Mouse (Mus musculus): ENCODE data around the gene Commd9.
A peak's percentile ranks its signal among the peaks of the same experiment; 100 is the strongest.

The Commd9 gene

DNA sequence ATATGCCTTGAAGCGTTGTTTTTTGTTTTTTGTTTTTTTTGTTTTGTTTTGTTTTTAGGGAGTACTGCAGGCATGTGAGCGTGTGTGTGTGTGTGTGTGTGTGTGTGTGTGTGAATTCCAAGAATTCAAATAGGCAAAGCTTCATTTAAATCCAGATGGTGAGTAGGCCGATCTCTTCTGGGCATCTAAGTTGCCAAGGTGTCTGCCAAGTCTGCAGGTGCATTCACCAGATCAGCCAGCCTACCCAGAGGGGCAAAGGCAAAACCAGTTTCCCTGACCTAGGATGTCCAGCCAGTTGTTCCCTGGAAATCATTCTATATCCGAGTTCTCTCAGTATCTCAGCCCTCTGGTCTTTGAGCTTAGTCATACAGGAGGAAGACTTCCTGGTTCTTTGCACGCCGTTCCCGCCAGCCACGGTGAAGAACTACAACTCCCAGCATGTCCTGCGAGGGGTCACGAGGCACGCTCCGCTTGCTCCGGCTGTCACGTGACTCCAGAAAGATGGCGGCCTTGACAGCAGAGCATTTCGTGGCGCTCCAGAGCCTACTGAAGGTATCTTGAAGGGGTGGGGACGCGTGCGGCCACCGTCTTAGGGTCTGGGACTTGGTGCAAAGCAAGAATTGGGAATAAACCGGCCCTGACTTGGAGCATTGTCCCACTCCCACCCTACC is at the start of gene Commd9:
Commd9 (plus strand) TSS at position 480 of the 671 bp plus-strand sequence.
- DNase-seq (ENCODE audit: low spot score), result peak; percentile 82

- no peak for DNase-seq (ENCODE audit: low spot score)
These were observed 43.3 kb upstream of the Commd9 start for GRCm38 (mm10) chr2:101842756-101843155.

- DNase-seq (ENCODE audit: low spot score), result no peak
These were observed 31.3 kb upstream of the Commd9 start for GRCm38 (mm10) chr2:101854792-101855191.

DNA sequence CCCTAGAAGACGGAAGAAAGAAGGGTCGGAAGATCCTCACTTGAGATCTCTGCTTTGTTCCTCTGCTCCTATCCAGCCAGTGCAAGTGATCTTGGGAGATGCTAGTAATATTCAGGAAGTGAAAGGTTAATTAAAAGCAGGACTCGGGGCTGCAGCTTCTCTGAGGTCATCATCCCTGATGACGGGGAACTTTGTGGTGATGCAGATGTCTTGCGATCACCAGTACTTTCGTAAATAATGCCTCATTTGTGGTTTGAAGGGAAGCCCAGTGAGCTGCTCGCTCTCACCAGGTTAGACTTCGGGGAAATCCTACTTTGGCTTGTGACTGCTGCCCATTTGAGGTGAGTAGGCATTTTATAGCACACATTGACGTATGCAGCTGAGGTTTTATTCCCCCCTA is 29.9 kb upstream of the Commd9 start:
- no peak for DNase-seq (ENCODE audit: low spot score)

GRCm38 (mm10) chr2:101860920-101861485 is 25.0 kb upstream of the Commd9 start:
- DNase-seq (ENCODE audit: low spot score), result no peak

- no peak for DNase-seq (ENCODE audit: low spot score)
These were observed 23.6 kb upstream of the Commd9 start for GRCm38 (mm10) chr2:101862219-101863123.

- DNase-seq (ENCODE audit: low spot score), result no peak
These were observed 17.4 kb upstream of the Commd9 start for GRCm38 (mm10) chr2:101868683-101869082.

DNA sequence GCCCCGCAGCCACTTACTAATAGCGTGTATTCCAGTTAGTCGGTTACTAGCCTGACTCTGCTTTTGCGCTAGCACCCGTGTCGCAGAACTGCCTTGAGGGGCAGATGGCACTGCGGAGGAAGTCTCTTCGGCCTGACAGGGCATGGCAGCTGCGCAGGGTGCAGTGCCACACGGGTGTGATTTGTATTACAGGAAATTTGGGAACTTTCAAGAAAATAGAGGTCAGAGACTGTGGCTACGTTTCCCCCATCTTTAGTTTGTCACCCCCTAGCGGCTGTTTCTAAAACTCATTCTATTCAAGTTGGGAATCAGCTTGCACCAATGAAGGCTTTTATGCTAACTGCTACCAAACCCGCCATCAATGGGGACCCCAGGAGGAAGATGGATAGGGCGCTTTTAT is 14.9 kb upstream of the Commd9 start:
- no peak for DNase-seq (ENCODE audit: low spot score)

DNA sequence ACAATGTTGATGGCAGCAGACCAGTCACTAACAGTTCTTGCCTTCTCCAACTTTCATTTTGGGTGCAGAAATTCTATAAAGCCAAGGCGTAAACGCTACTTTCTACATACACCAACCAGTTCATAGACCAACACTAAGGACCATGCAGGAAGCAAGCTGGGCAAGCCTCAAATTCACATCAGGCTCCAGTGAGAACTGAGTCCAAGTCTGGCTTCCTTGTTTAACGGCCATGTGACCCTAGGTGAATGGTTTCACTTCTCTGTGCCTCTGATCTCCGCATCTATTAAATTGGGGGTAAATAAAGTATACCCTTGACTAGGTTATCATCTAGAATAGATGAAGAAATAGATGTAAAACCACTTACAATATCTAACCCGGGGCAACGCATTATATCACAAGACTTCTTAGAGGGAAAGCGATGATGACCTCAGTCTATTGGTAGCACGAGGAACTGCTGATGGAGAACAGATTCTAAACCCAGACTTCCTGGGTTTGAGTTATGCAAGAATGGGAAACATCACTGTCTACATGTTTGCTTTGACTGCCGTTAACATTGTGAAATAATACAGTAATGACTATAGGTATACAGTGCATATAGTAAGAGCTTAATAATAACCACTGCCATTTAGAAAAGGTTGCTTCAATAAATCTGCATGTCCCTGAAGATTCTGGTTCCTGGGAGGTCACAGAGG is 4.4 kb upstream of the Commd9 start:
- no peak for DNase-seq (ENCODE audit: low spot score)

DNA sequence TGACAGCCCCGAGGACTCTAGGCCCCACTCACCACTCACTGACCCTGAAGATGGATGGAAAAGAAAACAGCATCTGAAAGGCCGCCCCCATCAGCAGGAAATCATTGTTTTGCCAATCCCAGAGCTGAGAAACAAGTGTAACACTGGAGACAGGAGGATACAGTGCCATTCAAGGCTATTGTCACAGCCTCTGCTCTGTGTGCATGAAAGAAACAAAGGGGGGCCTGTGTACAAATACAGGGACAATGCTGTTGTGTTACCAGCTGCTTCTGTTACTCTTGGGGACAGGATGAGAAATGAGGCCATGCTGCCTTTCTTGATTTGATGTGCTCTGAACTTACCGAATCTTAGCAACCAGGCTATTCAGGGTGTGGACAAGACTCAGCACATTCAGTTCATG is 3.0 kb upstream of the Commd9 start, which contains the start of gene Prr5l:
Prr5l (minus strand) TSS at position 30 of the 400 bp plus-strand sequence.
- no peak for DNase-seq (ENCODE audit: low spot score)

DNA sequence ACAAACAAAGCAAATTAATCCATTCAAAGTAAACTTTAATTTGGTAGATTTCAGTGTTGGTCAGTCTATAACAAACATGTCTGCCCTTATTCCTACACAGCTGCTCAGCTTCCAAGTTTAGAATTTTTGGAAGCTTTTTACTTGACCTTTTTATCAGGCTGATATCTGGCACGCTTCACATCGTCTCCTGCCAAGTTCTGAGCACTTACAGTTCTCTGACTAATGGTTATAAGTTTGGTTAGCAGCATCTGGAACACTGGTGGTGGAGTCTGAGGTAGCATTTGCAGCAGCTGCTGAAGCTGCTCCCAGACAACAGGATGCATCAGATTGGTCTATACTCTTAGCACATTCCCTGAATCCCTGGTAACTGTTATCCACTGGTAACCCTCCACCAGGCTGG is 1.8 kb upstream of the Commd9 start:
- no peak for DNase-seq (ENCODE audit: low spot score)

DNA sequence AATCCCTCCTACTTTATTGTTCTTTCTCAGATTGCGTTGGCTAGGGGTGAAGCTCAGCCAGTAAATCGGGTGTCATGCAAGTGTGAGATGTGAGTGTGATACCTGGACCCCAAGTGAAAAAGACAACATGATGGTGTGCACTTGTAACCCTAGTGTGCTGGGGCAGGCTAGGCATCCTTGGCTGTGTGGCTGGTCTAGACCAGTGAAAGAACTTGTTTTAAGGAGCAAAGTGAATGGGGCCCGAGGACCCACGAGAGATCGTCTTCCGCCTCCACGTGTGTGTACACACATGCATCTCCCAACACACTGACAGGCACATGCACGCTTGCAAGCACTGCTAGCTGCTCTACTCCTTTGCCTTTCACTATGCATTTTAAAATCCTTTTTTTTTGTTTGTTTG is 2.8 kb downstream of the Commd9 start:
- DNase-seq (ENCODE audit: low spot score), result no peak

GRCm38 (mm10) chr2:101891143-101891542 is 5.1 kb downstream of the Commd9 start:
- DNase-seq (ENCODE audit: low spot score), result no peak

- no peak for DNase-seq (ENCODE audit: low spot score)
These were observed 8.1 kb downstream of the Commd9 start for GRCm38 (mm10) chr2:101894126-101894525.

GRCm38 (mm10) chr2:101896425-101897204 is 10.6 kb downstream of the Commd9 start:
- no peak for DNase-seq (ENCODE audit: low spot score)

GRCm38 (mm10) chr2:101902196-101902595 is 16.1 kb downstream of the Commd9 start:
- DNase-seq (ENCODE audit: low spot score), result no peak

DNA sequence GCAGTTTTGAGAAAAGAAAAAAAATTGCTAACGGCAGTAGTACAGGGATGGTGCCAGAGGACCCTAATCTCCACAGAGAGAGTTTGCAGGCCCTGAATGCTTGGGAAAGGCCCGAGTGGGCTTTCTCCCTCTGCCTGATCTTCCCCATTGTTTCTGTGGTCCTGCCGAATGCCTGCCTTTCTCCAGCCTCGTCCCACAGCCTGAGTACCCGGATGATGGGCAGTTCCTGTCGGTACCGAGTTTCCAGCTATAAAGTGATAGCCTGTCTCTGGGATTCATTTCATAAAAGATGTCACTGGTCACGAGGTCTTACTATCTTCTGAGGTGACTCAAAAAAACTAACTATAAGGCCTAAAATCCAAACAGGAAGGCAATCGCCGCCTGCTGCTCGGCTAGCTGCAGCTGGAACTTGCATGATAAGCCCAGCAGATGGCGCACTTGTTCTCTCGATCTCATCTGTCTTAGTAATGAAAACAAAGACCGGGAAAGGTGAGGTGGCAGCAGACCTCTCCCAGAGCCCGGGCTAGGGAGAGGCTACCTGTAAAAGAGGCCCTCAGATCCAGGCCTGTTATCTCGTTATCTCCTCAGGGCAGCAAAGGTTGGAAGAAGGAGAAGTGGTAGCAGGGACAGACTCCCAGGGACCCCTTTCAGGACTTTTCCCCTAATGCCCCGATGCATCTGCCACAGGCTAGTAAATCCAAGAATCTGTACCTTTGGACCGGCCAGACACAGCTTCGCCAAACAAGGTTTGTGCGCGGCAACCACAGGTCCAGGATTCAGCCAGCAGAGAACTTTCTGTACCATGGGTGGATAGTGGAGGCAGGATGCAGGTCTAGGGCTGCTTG is 19.7 kb downstream of the Commd9 start:
- DNase-seq (ENCODE audit: low spot score), result peak; percentile 37

DNA sequence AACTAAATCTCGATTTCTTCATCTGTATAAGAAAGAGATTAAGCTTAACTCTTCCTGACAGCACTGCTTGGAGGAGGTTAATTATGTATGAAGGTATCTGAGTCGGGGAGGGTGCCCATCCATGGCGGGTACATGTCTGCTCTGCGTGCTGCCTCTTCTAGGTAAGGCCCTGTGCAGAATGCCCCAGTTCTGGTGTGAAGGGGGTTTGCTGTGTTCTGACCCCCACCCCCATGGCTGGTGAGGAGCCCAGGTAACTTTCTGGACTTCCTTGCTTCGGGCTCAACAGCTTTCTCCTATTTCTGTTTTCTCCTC is 20.3 kb downstream of the Commd9 start:
- no peak for DNase-seq (ENCODE audit: low spot score)

DNA sequence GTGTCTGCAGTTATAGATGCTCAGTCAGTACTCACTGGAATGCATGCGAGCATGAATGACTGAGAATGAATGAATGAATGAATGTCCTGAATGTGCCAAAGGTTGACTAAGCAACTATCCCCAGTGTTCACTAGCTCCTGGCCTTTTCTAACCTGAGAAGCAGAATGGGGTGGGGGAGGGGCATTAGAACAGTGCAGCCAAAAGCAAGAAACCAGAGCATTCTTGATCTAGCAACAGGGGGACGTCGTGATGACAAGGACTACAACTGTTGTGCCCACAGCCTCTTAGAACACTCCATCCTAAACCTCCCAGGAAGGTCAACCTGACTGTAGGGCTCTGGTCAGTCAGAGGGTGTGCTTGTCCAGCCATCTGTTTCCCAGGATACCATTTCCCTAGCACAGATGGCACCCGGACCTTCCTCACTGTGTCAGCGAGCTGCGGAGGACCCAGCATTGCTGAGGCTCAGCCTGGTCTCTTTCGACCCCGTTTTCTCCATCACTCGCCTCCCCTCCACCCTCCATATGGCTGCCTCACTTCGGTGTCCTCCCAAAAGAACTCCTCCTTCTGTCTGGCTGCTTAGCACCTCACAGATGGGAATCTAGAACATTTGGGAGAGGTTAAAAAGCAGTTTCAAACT is 21.5 kb downstream of the Commd9 start:
- no peak for DNase-seq (ENCODE audit: low spot score)

DNA sequence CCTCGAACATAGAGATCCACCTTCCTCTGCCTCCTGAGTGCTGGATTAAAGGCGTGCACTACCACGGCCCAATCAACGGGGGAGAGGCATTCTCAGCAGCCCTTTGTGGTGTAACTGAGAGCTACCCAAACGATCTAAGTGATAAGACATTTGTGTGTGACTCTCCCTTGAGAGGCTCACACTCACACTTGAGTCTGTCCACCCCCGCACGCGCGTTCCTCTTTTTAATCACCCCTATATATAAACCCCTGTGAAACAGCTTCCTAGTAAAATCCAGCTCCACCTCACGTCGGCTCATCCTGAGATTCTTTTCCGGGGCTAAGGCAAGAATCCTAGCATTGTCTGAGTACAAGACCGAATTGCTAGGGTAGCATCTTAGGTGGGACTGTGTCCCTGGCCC is 22.7 kb downstream of the Commd9 start:
- DNase-seq (ENCODE audit: low spot score), result no peak

All from urinary bladder, postnatal 10 days (tissue).